Mouse (Mus musculus): ENCODE measurements around the gene Dsn1. TPM values are rescaled to one million over a fixed set of nuclear protein-coding genes. Genes with fewer than 3 reads are reported as not detected.

Dsn1 gene
- polyA plus RNA-seq, 1 experiment = 12.6 TPM

DNA sequence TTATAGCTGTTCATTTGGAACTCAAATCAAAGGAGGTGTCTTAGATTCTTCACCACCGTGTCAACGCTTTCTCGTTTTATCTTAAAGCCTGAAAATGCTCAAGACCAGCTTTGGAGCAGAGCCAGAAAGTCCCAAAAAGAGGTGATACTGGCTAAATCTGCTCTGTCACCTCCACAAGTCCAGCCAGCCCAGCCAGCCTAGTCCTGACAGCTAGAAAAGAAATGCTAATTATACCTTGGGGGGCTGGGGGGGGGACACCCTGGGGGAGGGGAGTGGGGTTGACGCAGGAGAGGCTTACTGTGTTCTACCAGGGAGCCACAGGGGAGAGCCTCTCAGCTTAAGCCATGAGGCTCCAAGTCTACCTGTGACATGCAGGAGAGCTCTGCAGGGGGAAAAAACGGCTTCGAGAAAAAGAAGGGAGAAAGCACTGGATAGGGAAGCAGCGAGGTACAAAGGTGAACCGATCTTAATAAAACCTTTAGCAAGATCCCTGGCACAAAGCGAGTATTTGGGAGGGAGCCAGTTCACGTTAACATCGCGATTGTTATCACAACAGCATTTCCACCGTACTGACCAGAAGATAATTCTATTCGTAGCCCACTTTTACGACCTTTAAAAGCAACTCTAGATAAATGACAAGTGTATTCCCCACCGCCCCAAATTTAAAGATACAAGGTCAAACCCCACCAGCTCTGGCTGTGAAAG lies 16.1 kb downstream of the Dsn1 start:
- DNase-seq (ENCODE audit: low read depth) = peak; percentile 41
- TF ChIP-seq CTCF (IDR thresholded peaks at IDR 0.05; ENCODE audit: borderline replicate concordance, extremely low read depth, insufficient read depth, insufficient read length) = no peak
- TF ChIP-seq POLR2A (IDR thresholded peaks at IDR 0.05; ENCODE audit: borderline replicate concordance, extremely low read depth, insufficient read depth, insufficient read length, poor library complexity, severe bottlenecking) = no peak

DNA sequence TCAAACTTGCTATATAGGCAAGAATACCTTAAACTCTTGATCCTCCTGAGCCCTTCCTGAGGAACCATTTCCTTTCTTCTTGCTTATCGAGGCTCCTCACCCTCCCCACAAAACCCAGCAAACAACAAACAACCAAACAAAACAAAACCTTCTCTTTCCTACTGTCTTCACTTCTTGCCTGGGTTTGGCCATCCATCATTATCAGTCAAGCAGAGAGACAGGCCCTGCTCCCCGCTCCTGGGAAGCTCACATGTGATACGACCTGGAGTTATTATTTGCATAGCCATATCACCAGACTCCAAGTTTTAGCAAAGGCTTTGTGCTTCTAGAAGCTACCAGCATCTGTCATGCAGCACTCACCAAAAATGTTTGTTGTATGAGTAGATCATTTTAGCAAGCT lies 19.6 kb downstream of the Dsn1 start:
- TF ChIP-seq CTCF (IDR thresholded peaks at IDR 0.05; ENCODE audit: borderline replicate concordance, extremely low read depth, insufficient read depth, insufficient read length) (no peak), POLR2A (IDR thresholded peaks at IDR 0.05; ENCODE audit: borderline replicate concordance, extremely low read depth, insufficient read depth, insufficient read length, poor library complexity, severe bottlenecking) (no peak)
- DNase-seq (ENCODE audit: low read depth) = no peak

DNA sequence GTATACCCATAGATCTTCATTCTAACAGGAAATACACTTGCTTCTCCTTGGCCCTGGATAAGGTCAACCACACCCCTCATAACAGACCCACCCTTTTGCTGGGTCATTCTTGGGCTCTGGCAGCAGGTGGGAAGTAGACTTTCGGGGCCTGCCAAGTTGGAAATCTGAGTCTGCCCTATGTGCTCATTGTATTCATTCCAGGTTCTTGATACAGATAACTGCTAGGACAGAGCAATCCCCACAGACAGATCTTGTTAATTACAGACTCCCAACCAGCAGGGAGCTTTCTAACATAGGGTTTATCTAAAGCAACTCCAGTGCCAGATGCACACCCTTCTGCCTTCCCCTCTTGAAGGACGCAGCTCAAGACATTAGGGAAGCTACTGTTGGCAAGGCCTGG lies 24.1 kb downstream of the Dsn1 start:
- DNase-seq (ENCODE audit: low read depth) = peak; percentile 27

DNA sequence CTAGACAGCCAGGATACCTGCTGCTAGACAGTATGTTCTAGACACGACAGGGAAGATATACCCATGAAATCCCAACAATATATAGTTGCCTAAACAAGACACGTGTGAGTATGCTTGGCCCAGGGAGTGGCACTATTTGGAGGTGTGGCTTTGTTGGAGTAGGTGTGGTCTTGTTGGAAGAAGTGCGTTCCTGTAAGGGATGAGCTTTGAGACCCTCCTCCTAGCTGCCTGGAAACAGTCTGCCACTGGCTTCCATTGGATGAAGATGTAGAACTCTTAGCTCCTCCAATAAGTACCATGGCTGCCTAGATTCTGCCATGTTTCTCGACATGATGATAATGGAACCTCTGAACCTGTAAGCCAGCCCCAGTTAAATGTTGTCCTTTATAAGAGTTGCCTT lies 25.7 kb downstream of the Dsn1 start:
- DNase-seq (ENCODE audit: low read depth) = no peak
- no peak for TF ChIP-seq POLR2A (IDR thresholded peaks at IDR 0.05; ENCODE audit: borderline replicate concordance, extremely low read depth, insufficient read depth, insufficient read length, poor library complexity, severe bottlenecking)
- TF ChIP-seq CTCF (IDR thresholded peaks at IDR 0.05; ENCODE audit: borderline replicate concordance, extremely low read depth, insufficient read depth, insufficient read length) = no peak

More for the DNA sequence above, 24.1 kb downstream of the Dsn1 start:
- TF ChIP-seq CTCF (IDR thresholded peaks at IDR 0.05; ENCODE audit: borderline replicate concordance, extremely low read depth, insufficient read depth, insufficient read length) = no peak

DNA sequence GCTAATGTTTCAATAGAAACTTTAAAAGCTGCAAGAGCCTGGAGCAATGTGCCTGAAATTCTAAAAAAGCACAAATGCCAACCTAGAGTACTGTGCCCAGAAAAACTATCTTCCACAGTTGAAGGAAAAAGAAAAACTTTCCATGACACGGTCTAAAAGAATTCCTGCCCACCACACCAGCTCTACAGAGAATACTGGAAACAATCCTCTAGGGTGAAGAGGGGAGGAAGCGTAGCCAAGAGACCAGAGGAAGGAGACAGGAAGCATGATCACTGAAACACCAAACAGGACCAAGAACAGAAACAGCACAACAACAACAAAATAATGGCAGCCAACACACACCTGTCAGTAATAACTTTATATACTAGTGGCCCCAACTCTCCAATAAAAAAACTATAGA lies 26.9 kb downstream of the Dsn1 start:
- no peak for TF ChIP-seq CTCF (IDR thresholded peaks at IDR 0.05; ENCODE audit: borderline replicate concordance, extremely low read depth, insufficient read depth, insufficient read length)
- TF ChIP-seq POLR2A (IDR thresholded peaks at IDR 0.05; ENCODE audit: borderline replicate concordance, extremely low read depth, insufficient read depth, insufficient read length, poor library complexity, severe bottlenecking) = no peak
- no peak for DNase-seq (ENCODE audit: low read depth)

DNA sequence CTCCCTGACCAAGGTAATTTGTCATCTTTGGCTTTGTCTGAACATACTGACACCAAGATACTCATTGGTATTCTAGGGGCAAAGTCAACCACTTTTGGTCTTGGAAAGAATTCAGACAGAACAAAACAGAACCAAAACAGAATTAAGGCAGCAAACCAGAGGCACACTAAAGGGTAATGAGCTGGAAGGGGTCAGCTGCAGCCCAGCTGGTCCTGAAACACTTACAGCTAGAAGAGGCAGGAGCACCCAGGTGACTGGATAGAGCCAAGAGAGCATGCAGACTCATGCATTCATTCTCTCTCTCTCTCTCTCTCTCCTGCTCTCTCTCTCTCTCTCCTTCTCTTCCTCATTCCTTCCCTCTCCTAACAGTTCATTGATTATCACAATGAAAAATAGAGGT lies 30.2 kb downstream of the Dsn1 start:
- peak; percentile 52 for DNase-seq (ENCODE audit: low read depth)
- TF ChIP-seq POLR2A (IDR thresholded peaks at IDR 0.05; ENCODE audit: borderline replicate concordance, extremely low read depth, insufficient read depth, insufficient read length, poor library complexity, severe bottlenecking) = no peak
- no peak for TF ChIP-seq CTCF (IDR thresholded peaks at IDR 0.05; ENCODE audit: borderline replicate concordance, extremely low read depth, insufficient read depth, insufficient read length)

DNA sequence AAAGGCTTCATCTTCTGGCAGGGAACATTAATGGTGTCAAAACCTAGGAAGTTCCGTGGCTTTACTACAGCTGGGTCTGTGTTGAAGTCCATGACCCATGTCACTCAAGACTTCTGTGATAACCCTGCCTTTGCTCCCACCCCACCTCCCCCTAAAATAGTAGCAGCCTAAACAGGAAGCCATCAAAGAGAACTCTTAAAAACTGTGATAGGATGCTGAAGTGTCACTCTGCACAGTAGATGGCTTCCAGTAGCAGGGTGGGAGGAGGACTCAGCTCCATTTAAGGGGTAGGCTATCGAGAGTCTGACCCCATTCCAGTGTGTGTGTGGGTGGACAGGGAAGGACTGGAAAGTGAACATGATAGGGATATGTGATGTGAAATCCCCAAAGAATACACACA lies 32.0 kb downstream of the Dsn1 start:
- DNase-seq (ENCODE audit: low read depth) = no peak
- TF ChIP-seq CTCF (IDR thresholded peaks at IDR 0.05; ENCODE audit: borderline replicate concordance, extremely low read depth, insufficient read depth, insufficient read length) (no peak), POLR2A (IDR thresholded peaks at IDR 0.05; ENCODE audit: borderline replicate concordance, extremely low read depth, insufficient read depth, insufficient read length, poor library complexity, severe bottlenecking) (no peak)

DNA sequence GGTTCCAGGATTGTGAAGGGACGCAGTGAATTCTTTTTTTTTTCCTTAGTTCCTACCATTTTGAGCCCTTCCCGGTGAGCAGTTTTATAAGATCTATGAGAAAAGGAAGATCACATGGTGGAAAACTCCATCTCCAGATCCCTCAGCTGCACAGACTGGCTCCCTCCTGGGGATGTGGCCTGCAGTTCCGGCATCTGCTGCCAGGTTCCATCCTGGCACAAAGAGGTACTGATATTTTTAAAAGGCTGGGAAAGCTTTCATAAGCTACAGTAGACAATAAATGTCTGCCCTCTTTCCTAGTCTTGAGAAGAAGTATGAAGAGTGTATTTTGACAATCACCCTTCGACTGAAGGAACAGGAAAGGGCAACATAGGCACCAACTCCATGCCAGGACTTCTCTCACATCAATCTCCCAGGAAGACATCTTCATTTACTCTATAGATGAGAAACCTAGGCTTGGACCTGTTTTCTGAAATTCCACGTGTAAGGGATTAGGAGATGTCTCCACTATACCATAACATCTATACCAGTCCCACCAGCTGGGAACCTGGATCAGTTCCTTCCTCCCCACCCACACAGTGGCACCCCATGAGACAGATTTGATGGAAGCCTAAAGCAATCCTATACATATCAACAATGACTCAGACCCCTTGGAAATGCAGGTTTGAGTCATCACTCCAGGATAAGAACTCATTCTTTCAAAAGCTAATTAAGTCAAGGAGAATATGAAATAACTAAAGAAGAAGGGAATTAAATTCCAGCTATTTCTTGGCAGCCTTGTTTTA lies 33.4 kb downstream of the Dsn1 start:
- TF ChIP-seq CTCF (IDR thresholded peaks at IDR 0.05; ENCODE audit: borderline replicate concordance, extremely low read depth, insufficient read depth, insufficient read length) (no peak), POLR2A (IDR thresholded peaks at IDR 0.05; ENCODE audit: borderline replicate concordance, extremely low read depth, insufficient read depth, insufficient read length, poor library complexity, severe bottlenecking) (no peak)
- DNase-seq (ENCODE audit: low read depth) = no peak

DNA sequence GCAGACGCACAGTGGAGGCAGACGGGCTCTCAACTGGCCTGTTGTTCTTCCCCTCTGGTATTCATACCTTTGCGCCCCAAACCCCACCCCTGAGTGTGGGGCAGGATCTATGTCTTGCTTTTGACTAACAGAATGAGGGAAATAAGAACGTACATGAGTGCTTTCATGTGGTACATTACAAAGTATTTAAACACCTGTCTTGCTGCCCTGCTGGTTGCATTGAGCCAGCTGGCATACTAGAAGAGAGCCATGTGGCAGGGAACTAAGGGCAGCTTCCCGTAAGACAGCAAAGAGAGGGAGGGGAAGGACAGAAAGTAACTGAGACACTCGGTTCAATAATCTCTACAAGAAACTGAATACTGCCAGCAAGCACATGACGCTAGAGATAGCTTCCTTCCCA lies 36.7 kb downstream of the Dsn1 start:
- DNase-seq (ENCODE audit: low read depth) = peak; percentile 13
- TF ChIP-seq POLR2A (IDR thresholded peaks at IDR 0.05; ENCODE audit: borderline replicate concordance, extremely low read depth, insufficient read depth, insufficient read length, poor library complexity, severe bottlenecking) (no peak), CTCF (IDR thresholded peaks at IDR 0.05; ENCODE audit: borderline replicate concordance, extremely low read depth, insufficient read depth, insufficient read length) (no peak)

DNA sequence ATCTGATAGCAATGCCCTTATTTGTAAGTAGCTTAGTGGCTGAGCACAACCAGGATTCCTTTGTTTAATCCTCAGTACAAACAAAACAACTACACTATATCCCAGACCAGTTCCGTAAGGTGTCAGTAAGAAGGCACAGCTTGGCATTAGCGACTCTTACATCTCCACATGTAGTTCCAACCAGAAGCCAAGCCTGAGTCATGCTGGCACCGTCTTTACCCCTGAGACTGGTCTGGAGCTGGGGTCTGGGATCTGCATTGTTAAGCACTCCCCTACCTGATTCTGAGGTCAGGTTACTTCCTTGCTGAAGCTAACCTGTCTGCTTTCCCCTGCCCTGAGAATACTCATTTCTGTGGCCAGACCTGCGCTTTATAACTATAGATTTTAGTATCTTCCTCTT lies 38.5 kb downstream of the Dsn1 start:
- DNase-seq (ENCODE audit: low read depth) = no peak
- TF ChIP-seq POLR2A (IDR thresholded peaks at IDR 0.05; ENCODE audit: borderline replicate concordance, extremely low read depth, insufficient read depth, insufficient read length, poor library complexity, severe bottlenecking) (no peak), CTCF (IDR thresholded peaks at IDR 0.05; ENCODE audit: borderline replicate concordance, extremely low read depth, insufficient read depth, insufficient read length) (no peak)

DNA sequence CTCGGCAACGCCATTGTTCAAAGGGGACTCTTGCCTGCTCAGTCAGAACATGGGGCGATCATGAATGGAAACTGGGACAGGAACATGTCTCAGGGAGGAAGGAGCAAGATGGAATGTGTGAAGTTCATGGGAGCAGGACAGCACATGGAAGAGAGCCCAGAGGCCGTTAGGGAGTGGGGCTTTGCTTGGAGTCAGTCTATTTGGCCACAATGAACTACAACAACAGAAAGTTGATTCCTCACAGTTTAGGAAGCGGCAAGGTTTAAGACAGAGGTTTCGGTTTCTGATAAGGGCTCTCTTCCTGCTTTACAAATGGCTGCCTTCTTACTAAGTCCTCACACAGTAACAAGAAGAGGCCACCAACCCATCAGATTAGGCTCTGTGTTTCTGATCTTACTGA lies 39.6 kb downstream of the Dsn1 start:
- no peak for DNase-seq (ENCODE audit: low read depth)
- no peak for TF ChIP-seq POLR2A (IDR thresholded peaks at IDR 0.05; ENCODE audit: borderline replicate concordance, extremely low read depth, insufficient read depth, insufficient read length, poor library complexity, severe bottlenecking)
- no peak for TF ChIP-seq CTCF (IDR thresholded peaks at IDR 0.05; ENCODE audit: borderline replicate concordance, extremely low read depth, insufficient read depth, insufficient read length)

DNA sequence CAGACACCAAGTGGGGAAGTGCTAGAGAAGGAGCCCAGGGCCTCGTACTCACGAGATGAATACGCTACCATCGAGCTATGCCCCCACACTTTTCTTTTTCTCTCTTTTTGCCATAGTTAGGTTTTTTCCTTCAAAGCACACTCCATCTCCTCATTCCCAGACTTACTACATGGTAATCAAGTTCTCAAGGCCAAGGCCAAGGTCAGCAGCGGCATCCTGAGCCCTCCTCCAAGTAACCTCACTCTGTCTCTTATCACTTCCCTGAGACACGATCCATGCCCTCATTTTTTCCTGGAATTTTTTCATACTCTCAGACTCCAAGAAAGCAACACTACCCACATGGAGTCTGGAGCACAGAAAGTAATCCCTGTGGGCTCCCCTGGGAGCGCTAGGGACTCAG lies 43.1 kb downstream of the Dsn1 start:
- DNase-seq (ENCODE audit: low read depth) = no peak
- TF ChIP-seq POLR2A (IDR thresholded peaks at IDR 0.05; ENCODE audit: borderline replicate concordance, extremely low read depth, insufficient read depth, insufficient read length, poor library complexity, severe bottlenecking) = no peak
- no peak for TF ChIP-seq CTCF (IDR thresholded peaks at IDR 0.05; ENCODE audit: borderline replicate concordance, extremely low read depth, insufficient read depth, insufficient read length)

All from brain, embryonic 14.5 days (tissue).